Mouse (Mus musculus): ENCODE measurements around the gene Gm13698. TPM values are rescaled to one million over a fixed set of nuclear protein-coding genes. Genes with fewer than 3 reads are reported as not detected.
"Not testable (repeated sequence)": the region's sequence is repeated elsewhere in the genome, so short reads cannot be mapped to it uniquely, and the experiment has no call there.

Gene Gm13698
- polyA plus RNA-seq, 1 experiment from 2014 or later: not detected

DNA sequence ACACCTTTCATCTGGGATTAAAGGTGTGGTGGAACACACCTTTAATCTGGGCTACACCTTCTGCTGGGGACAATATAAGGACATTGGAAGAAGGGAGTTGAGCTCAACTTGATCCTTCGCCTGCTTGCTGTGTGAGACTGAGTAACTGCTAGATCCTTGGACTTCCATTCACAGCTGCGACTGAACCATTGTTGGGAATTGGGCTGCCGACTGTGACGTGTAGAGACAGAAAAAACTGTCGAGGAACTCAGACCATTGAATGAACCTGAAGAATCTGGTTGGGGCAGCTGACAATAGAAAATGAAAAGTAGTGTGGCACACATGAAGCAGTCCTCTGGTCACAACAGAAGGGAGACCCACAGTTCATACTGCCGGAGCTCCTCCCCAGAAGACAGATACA, 28.9 kb downstream of the Gm13698 start, which contains the start of gene Gm13697:
Gene Gm13697 (plus strand): TSS at position 301 of the 400 bp plus-strand sequence.
- not testable (repeated sequence) for H3K4me3 ChIP-seq (ENCODE audit: low read length); H3K4me1 ChIP-seq (ENCODE audit: control insufficient read depth, insufficient read depth, low read depth, low read length); H3K36me3 ChIP-seq (ENCODE audit: control insufficient read depth, insufficient read depth, low read length); H3K9me3 ChIP-seq (ENCODE audit: control insufficient read depth, low read length); H3K4me2 ChIP-seq (ENCODE audit: low read length); ATAC-seq; H3K27ac ChIP-seq (ENCODE audit: low read depth, low read length); H3K9ac ChIP-seq (ENCODE audit: low read depth, low read length); H3K27me3 ChIP-seq (replicated peaks; ENCODE audit: control insufficient read depth, insufficient read depth, low read length)
- WGBS: no CpG with 5 or more reads among the region's 6 CpGs

DNA sequence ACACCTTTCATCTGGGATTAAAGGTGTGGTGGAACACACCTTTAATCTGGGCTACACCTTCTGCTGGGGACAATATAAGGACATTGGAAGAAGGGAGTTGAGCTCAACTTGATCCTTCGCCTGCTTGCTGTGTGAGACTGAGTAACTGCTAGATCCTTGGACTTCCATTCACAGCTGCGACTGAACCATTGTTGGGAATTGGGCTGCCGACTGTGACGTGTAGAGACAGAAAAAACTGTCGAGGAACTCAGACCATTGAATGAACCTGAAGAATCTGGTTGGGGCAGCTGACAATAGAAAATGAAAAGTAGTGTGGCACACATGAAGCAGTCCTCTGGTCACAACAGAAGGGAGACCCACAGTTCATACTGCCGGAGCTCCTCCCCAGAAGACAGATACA, 34.8 kb downstream of the Gm13698 start, which contains the start of gene Gm13691:
Gene Gm13691 (plus strand): TSS at position 301 of the 400 bp plus-strand sequence.
- H3K36me3 ChIP-seq (ENCODE audit: control insufficient read depth, insufficient read depth, low read length); H3K4me2 ChIP-seq (ENCODE audit: low read length); ATAC-seq; H3K4me1 ChIP-seq (ENCODE audit: control insufficient read depth, insufficient read depth, low read depth, low read length); H3K9ac ChIP-seq (ENCODE audit: low read depth, low read length); H3K27ac ChIP-seq (ENCODE audit: low read depth, low read length); H3K27me3 ChIP-seq (replicated peaks; ENCODE audit: control insufficient read depth, insufficient read depth, low read length); H3K4me3 ChIP-seq (ENCODE audit: low read length); H3K9me3 ChIP-seq (ENCODE audit: control insufficient read depth, low read length): not testable (repeated sequence)
- no CpG with 5 or more reads among the region's 6 CpGs for WGBS

DNA sequence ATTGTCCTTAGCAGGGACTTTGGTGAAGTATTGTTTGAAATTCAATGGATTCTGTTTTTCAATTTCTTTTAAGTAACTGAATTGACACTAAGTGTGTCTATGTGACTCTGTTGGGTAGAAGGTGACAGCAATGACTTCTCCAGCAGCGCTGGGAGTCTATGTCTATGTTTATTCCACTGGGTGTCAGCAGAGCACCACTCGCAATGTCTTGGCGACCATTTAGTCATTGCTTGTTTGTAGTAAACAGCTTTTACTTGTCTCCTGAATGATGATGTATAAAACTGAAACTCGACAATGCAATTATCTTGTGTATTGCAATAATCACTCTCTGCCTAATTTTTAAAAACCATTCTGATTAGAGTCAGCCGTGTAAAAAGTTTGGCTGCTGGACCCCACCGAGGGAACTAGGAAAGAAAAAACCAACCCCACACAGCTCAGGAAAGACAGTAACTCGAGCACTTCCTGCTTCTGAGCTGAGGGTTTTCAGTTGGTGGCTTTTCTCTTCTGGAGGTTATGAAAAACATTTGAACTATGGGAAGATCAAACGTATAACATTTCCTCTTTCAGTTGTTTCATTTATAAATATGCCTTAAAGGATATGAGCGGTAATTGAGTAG, 38.3 kb downstream of the Gm13698 start:
- not testable (repeated sequence) for H3K27ac ChIP-seq (ENCODE audit: low read depth, low read length); H3K9me3 ChIP-seq (ENCODE audit: control insufficient read depth, low read length); ATAC-seq; H3K4me3 ChIP-seq (ENCODE audit: low read length); H3K4me1 ChIP-seq (ENCODE audit: control insufficient read depth, insufficient read depth, low read depth, low read length); H3K27me3 ChIP-seq (replicated peaks; ENCODE audit: control insufficient read depth, insufficient read depth, low read length); H3K4me2 ChIP-seq (ENCODE audit: low read length); H3K36me3 ChIP-seq (ENCODE audit: control insufficient read depth, insufficient read depth, low read length); H3K9ac ChIP-seq (ENCODE audit: low read depth, low read length)
- 70% methylated on average over 6 of the region's 9 CpGs for WGBS

DNA sequence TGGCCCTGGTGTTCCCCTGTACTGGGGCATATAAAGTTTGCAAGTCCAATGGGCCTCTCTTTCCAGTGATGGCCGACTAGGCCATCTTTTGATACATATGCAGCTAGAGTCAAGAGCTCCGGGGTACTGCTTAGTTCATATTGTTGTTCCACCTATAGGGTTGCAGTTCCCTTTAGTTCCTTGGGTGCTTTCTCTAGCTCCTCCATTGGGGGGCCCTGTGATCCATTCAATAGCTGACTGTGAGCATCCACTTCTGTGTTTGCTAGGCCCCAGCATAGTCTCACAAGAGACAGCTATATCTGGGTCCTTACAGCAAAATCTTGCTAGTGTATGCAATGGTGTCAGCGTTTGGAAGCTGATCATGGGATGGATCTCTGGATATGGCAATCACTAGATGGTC, 39.0 kb downstream of the Gm13698 start:
- not testable (repeated sequence) for H3K27me3 ChIP-seq (replicated peaks; ENCODE audit: control insufficient read depth, insufficient read depth, low read length); H3K36me3 ChIP-seq (ENCODE audit: control insufficient read depth, insufficient read depth, low read length); H3K4me3 ChIP-seq (ENCODE audit: low read length); H3K27ac ChIP-seq (ENCODE audit: low read depth, low read length); H3K9me3 ChIP-seq (ENCODE audit: control insufficient read depth, low read length); H3K4me2 ChIP-seq (ENCODE audit: low read length); H3K9ac ChIP-seq (ENCODE audit: low read depth, low read length); ATAC-seq; H3K4me1 ChIP-seq (ENCODE audit: control insufficient read depth, insufficient read depth, low read depth, low read length)
- WGBS: no CpG with 5 or more reads among the region's 3 CpGs

Other genes with a start within 250 kb of the Gm13698 start
- 17.1 and 24.7 TPM in 2 replicates for gene Itgav, start 231.3 kb upstream of the Gm13698 start, polyA plus RNA-seq (2015; fragmentation: Nextera tagmentation; extraction: Ambion mirVana)
- gene Fam171b, start 143.1 kb upstream of the Gm13698 start, polyA plus RNA-seq (2015; fragmentation: Nextera tagmentation; extraction: Ambion mirVana): 77.1 and 80.4 TPM in 2 replicates
- gene Zswim2, start 14.5 kb upstream of the Gm13698 start, polyA plus RNA-seq (2015; fragmentation: Nextera tagmentation; extraction: Ambion mirVana): not detected in 2 replicates
- gene Gm13693, start 5.8 kb downstream of the Gm13698 start, polyA plus RNA-seq (2015; fragmentation: Nextera tagmentation; extraction: Ambion mirVana): not detected in 2 replicates
- gene Gm13695, start 11.6 kb downstream of the Gm13698 start, polyA plus RNA-seq (2015; fragmentation: Nextera tagmentation; extraction: Ambion mirVana): not detected in 2 replicates
- not detected in 2 replicates for gene Gm13696, start 17.4 kb downstream of the Gm13698 start, polyA plus RNA-seq (2015; fragmentation: Nextera tagmentation; extraction: Ambion mirVana)
- not detected in 2 replicates for gene Gm13694, start 23.2 kb downstream of the Gm13698 start, polyA plus RNA-seq (2015; fragmentation: Nextera tagmentation; extraction: Ambion mirVana)
- not detected in 2 replicates for gene Gm13697, start 29.1 kb downstream of the Gm13698 start, polyA plus RNA-seq (2015; fragmentation: Nextera tagmentation; extraction: Ambion mirVana)
- not detected in 2 replicates for gene Gm13691, start 34.9 kb downstream of the Gm13698 start, polyA plus RNA-seq (2015; fragmentation: Nextera tagmentation; extraction: Ambion mirVana)